Comparison of ENCODE assay signal across 18 mouse cellular contexts in genomic region chr10:42173839-42174238, GRCm38 (mm10).
A peak's percentile ranks its signal among the peaks of the same experiment; 100 is the strongest.
DNase-seq lines count a peak whose midpoint lies in the region; ATAC-seq and TF ChIP-seq lines count a peak whose summit lies in the region.
"Had no signal": no experiment of that assay in that cellular context is flagged by ENCODE, and none has a peak within 500 bp of the region (broad histone marks: within the 10 kb centered on the region; RNA-seq: fewer than 3 reads in every experiment).

No protein-coding gene starts in this region.

- no peak overlapping the region for H3K4me2 ChIP-seq in kidney, embryonic 15.5 days
- no peak overlapping the region for H3K4me2 ChIP-seq in embryonic facial prominence, embryonic 15.5 days (replicated peaks)
- no peak overlapping the region for H3K4me2 ChIP-seq in limb, embryonic 12.5 days
- H3K4me2 ChIP-seq: midbrain, embryonic 12.5 days; neural tube, embryonic 12.5 days had no signal

- H3K9ac ChIP-seq in kidney, embryonic 15.5 days, result no peak overlapping the region
- no peak overlapping the region for H3K9ac ChIP-seq in embryonic facial prominence, embryonic 15.5 days
- no peak overlapping the region for H3K9ac ChIP-seq in limb, embryonic 12.5 days (replicated peaks)
- H3K9ac ChIP-seq: midbrain, embryonic 12.5 days; neural tube, embryonic 12.5 days had no signal

- DNase-seq in kidney, postnatal 4 days, result no peak
- DNase-seq in brain, embryonic 14.5 days (ENCODE audit: low read depth), result peak; percentile 23
- no peak for DNase-seq in urinary bladder, adult 18-20 months (ENCODE audit: low spot score in 2 of 2)
- DNase-seq: adrenal gland, postnatal 10 days; cerebellum, adult 11 months; cerebellum, postnatal 25 days; embryo, embryonic 11 days; gastrocnemius, postnatal 36 days; kidney, adult 2 months; liver had no signal

- no peak overlapping the region for H3K4me3 ChIP-seq in kidney, embryonic 15.5 days (replicated peaks)
- no peak overlapping the region for H3K4me3 ChIP-seq in embryonic facial prominence, embryonic 15.5 days (replicated peaks)
- no peak overlapping the region for H3K4me3 ChIP-seq in limb, embryonic 12.5 days (replicated peaks)
- H3K4me3 ChIP-seq: heart, embryonic 10.5 days; midbrain, embryonic 12.5 days; neural tube, embryonic 12.5 days had no signal

- peak; percentile 73 for ATAC-seq in kidney, embryonic 15.5 days (replicated peaks; ENCODE audit: low FRiP score)
- peak; percentile 44; the same call in 1 of the 2 replicates for ATAC-seq in embryonic facial prominence, embryonic 15.5 days (ENCODE audit: insufficient number of reproducible peaks, low FRiP score, low TSS enrichment, low read depth)
- ATAC-seq in limb, embryonic 12.5 days (ENCODE audit: insufficient number of reproducible peaks, insufficient read depth, low FRiP score, low TSS enrichment, low read depth), result peak; percentile 44; the same call in 1 of the 2 replicates
- no peak for ATAC-seq in activated CD4-positive, CD25-positive, alpha-beta regulatory T cell, adult 4 months
- ATAC-seq: lung, postnatal 0 days had no signal

- no peaks in the 10 kb centered on the region for H3K9me3 ChIP-seq in kidney, embryonic 15.5 days (replicated peaks)
- no peaks in the 10 kb centered on the region for H3K9me3 ChIP-seq in embryonic facial prominence, embryonic 15.5 days (replicated peaks)
- no peaks in the 10 kb centered on the region for H3K9me3 ChIP-seq in limb, embryonic 12.5 days
- H3K9me3 ChIP-seq: heart, embryonic 10.5 days; midbrain, embryonic 12.5 days; neural tube, embryonic 12.5 days had no signal

- no peaks in the 10 kb centered on the region for H3K36me3 ChIP-seq in kidney, embryonic 15.5 days
- H3K36me3 ChIP-seq in embryonic facial prominence, embryonic 15.5 days, result no peaks in the 10 kb centered on the region
- no peaks in the 10 kb centered on the region for H3K36me3 ChIP-seq in limb, embryonic 12.5 days
- H3K36me3 ChIP-seq: midbrain, embryonic 12.5 days; neural tube, embryonic 12.5 days had no signal

- H3K27ac ChIP-seq in kidney, embryonic 15.5 days, result no peak overlapping the region
- H3K27ac ChIP-seq in embryonic facial prominence, embryonic 15.5 days (replicated peaks), result 0 out of 2 replicates have a peak overlapping the region, but pooled peaks have one; percentile 11
- H3K27ac ChIP-seq in limb, embryonic 12.5 days, result peak overlapping the region; percentile 35; the same call in 1 of the 2 replicates
- H3K27ac ChIP-seq: heart, embryonic 10.5 days; midbrain, embryonic 12.5 days; neural tube, embryonic 12.5 days had no signal

- no peaks in the 10 kb centered on the region for H3K27me3 ChIP-seq in kidney, embryonic 15.5 days
- no peaks in the 10 kb centered on the region for H3K27me3 ChIP-seq in embryonic facial prominence, embryonic 15.5 days
- H3K27me3 ChIP-seq in limb, embryonic 12.5 days, result no peaks in the 10 kb centered on the region
- H3K27me3 ChIP-seq: midbrain, embryonic 12.5 days; neural tube, embryonic 12.5 days had no signal

- TF ChIP-seq CTCF in brain, embryonic 14.5 days (IDR thresholded peaks at IDR 0.05; ENCODE audit: borderline replicate concordance, extremely low read depth, insufficient read depth, insufficient read length), result no peak

- peaks cover 20% of the 10 kb centered on the region for H3K4me1 ChIP-seq in kidney, embryonic 15.5 days
- H3K4me1 ChIP-seq in embryonic facial prominence, embryonic 15.5 days, result peaks cover 26% of the 10 kb centered on the region
- H3K4me1 ChIP-seq in limb, embryonic 12.5 days (replicated peaks), result peaks cover 21% of the 10 kb centered on the region
- H3K4me1 ChIP-seq: midbrain, embryonic 12.5 days had no signal

- TF ChIP-seq POLR2A in brain, embryonic 14.5 days (IDR thresholded peaks at IDR 0.05; ENCODE audit: borderline replicate concordance, extremely low read depth, insufficient read depth, insufficient read length, poor library complexity, severe bottlenecking), result no peak

- 0% methylated on average over 1 of the region's 1 CpGs for WGBS in kidney, embryonic 15.5 days
- WGBS in embryonic facial prominence, embryonic 15.5 days, result 19% methylated on average over 1 of the region's 1 CpGs
- 0% methylated on average over 1 of the region's 1 CpGs for WGBS in limb, embryonic 12.5 days
